Mouse (Mus musculus): Measurements from ENCODE around the gene Retreg2.
A peak's percentile ranks its signal among the peaks of the same experiment; 100 is the strongest.

Gene Retreg2

GRCm38 (mm10) chr1:75142301-75143261 is at the start of gene Retreg2, which contains the start of gene Cnppd1:
Retreg2 (plus strand) TSS chr1:75142778.
Cnppd1 (minus strand) TSS chr1:75142711.
- H3K36me3 ChIP-seq (ENCODE audit: control insufficient read depth, insufficient read depth, low read length, poor library complexity, severe bottlenecking): peaks cover 14% of the 10 kb centered on the region
- H3K27me3 ChIP-seq (ENCODE audit: control insufficient read depth, insufficient read depth, low read length, poor library complexity, severe bottlenecking): no peaks in the 10 kb centered on the region
- DNase-seq (ENCODE audit: low read depth, low spot score): peak; percentile 98

- peak; percentile 70 for DNase-seq (ENCODE audit: low read depth, low spot score)
- Histone ChIP-seq H3K27me3 (ENCODE audit: control insufficient read depth, insufficient read depth, low read length, poor library complexity, severe bottlenecking) (no peaks in the 10 kb centered on the region), H3K36me3 (ENCODE audit: control insufficient read depth, insufficient read depth, low read length, poor library complexity, severe bottlenecking) (no peaks in the 10 kb centered on the region)
Observed at GRCm38 (mm10) chr1:75122211-75122610, 20.4 kb upstream of the Retreg2 start.

GRCm38 (mm10) chr1:75124346-75125321 is 17.9 kb upstream of the Retreg2 start, which contains the start of gene Nhej1:
Nhej1 (minus strand) TSS chr1:75125200.
- H3K36me3 ChIP-seq (ENCODE audit: control insufficient read depth, insufficient read depth, low read length, poor library complexity, severe bottlenecking): no peaks in the 10 kb centered on the region

GRCm38 (mm10) chr1:75125418-75125817 is 17.2 kb upstream of the Retreg2 start:
- H3K36me3 ChIP-seq (ENCODE audit: control insufficient read depth, insufficient read depth, low read length, poor library complexity, severe bottlenecking): no peaks in the 10 kb centered on the region
- no peaks in the 10 kb centered on the region for H3K27me3 ChIP-seq (ENCODE audit: control insufficient read depth, insufficient read depth, low read length, poor library complexity, severe bottlenecking)
- no peak for DNase-seq (ENCODE audit: low read depth, low spot score)

More at GRCm38 (mm10) chr1:75124346-75125321, 17.9 kb upstream of the Retreg2 start, which contains the start of gene Nhej1:
- no peaks in the 10 kb centered on the region for H3K27me3 ChIP-seq (ENCODE audit: control insufficient read depth, insufficient read depth, low read length, poor library complexity, severe bottlenecking)
- DNase-seq (ENCODE audit: low read depth, low spot score): peak; percentile 98

GRCm38 (mm10) chr1:75128641-75129040 is 13.9 kb upstream of the Retreg2 start:
- no peaks in the 10 kb centered on the region for H3K27me3 ChIP-seq (ENCODE audit: control insufficient read depth, insufficient read depth, low read length, poor library complexity, severe bottlenecking)
- no peaks in the 10 kb centered on the region for H3K36me3 ChIP-seq (ENCODE audit: control insufficient read depth, insufficient read depth, low read length, poor library complexity, severe bottlenecking)
- no peak for DNase-seq (ENCODE audit: low read depth, low spot score)

GRCm38 (mm10) chr1:75133421-75134207 is 9.0 kb upstream of the Retreg2 start, which contains the start of gene Slc23a3:
Slc23a3 (minus strand) TSS chr1:75133890.
- Histone ChIP-seq H3K27me3 (ENCODE audit: control insufficient read depth, insufficient read depth, low read length, poor library complexity, severe bottlenecking) (no peaks in the 10 kb centered on the region), H3K36me3 (ENCODE audit: control insufficient read depth, insufficient read depth, low read length, poor library complexity, severe bottlenecking) (peaks cover 6% of the 10 kb centered on the region)
- DNase-seq (ENCODE audit: low read depth, low spot score): no peak

- Histone ChIP-seq H3K36me3 (ENCODE audit: control insufficient read depth, insufficient read depth, low read length, poor library complexity, severe bottlenecking) (peaks cover 11% of the 10 kb centered on the region), H3K27me3 (ENCODE audit: control insufficient read depth, insufficient read depth, low read length, poor library complexity, severe bottlenecking) (no peaks in the 10 kb centered on the region)
- no peak for DNase-seq (ENCODE audit: low read depth, low spot score)
Observed at GRCm38 (mm10) chr1:75136293-75136692, 6.3 kb upstream of the Retreg2 start.

GRCm38 (mm10) chr1:75136730-75137129 is 5.8 kb upstream of the Retreg2 start:
- no peaks in the 10 kb centered on the region for H3K27me3 ChIP-seq (ENCODE audit: control insufficient read depth, insufficient read depth, low read length, poor library complexity, severe bottlenecking)
- no peak for DNase-seq (ENCODE audit: low read depth, low spot score)
- peaks cover 11% of the 10 kb centered on the region for H3K36me3 ChIP-seq (ENCODE audit: control insufficient read depth, insufficient read depth, low read length, poor library complexity, severe bottlenecking)

- Histone ChIP-seq H3K36me3 (ENCODE audit: control insufficient read depth, insufficient read depth, low read length, poor library complexity, severe bottlenecking) (peaks cover 11% of the 10 kb centered on the region), H3K27me3 (ENCODE audit: control insufficient read depth, insufficient read depth, low read length, poor library complexity, severe bottlenecking) (no peaks in the 10 kb centered on the region)
- no peak for DNase-seq (ENCODE audit: low read depth, low spot score)
Observed at GRCm38 (mm10) chr1:75138448-75138847, 4.1 kb upstream of the Retreg2 start.

GRCm38 (mm10) chr1:75140601-75141190 is 1.9 kb upstream of the Retreg2 start:
- Histone ChIP-seq H3K27me3 (ENCODE audit: control insufficient read depth, insufficient read depth, low read length, poor library complexity, severe bottlenecking) (no peaks in the 10 kb centered on the region), H3K36me3 (ENCODE audit: control insufficient read depth, insufficient read depth, low read length, poor library complexity, severe bottlenecking) (peaks cover 11% of the 10 kb centered on the region)
- DNase-seq (ENCODE audit: low read depth, low spot score): no peak

- H3K27me3 ChIP-seq (ENCODE audit: control insufficient read depth, insufficient read depth, low read length, poor library complexity, severe bottlenecking): no peaks in the 10 kb centered on the region
- peaks cover 14% of the 10 kb centered on the region for H3K36me3 ChIP-seq (ENCODE audit: control insufficient read depth, insufficient read depth, low read length, poor library complexity, severe bottlenecking)
Observed at GRCm38 (mm10) chr1:75141486-75142190, 940 bp upstream of the Retreg2 start.

GRCm38 (mm10) chr1:75145589-75145988 is 3.0 kb downstream of the Retreg2 start:
- H3K27me3 ChIP-seq (ENCODE audit: control insufficient read depth, insufficient read depth, low read length, poor library complexity, severe bottlenecking): no peaks in the 10 kb centered on the region
- no peak for DNase-seq (ENCODE audit: low read depth, low spot score)
- peaks cover 9% of the 10 kb centered on the region for H3K36me3 ChIP-seq (ENCODE audit: control insufficient read depth, insufficient read depth, low read length, poor library complexity, severe bottlenecking)

More at GRCm38 (mm10) chr1:75141486-75142190, 940 bp upstream of the Retreg2 start:
- peak; percentile 79 for DNase-seq (ENCODE audit: low read depth, low spot score)

All from splenic B cell, adult 2 months (primary cell).